Mouse (Mus musculus): ENCODE measurements around the gene Col4a4. TPM values are rescaled to one million over a fixed set of nuclear protein-coding genes. Genes with fewer than 3 reads are reported as not detected.

Gene Col4a4
- polyA plus RNA-seq, 1 experiment, result not detected

- Histone ChIP-seq H3K27ac (ENCODE audit: insufficient read depth, low read depth, low read length) (no peak overlapping the region), H3K4me1 (ENCODE audit: control insufficient read depth, insufficient read depth, low read length) (no peaks in the 10 kb centered on the region), H3K4me3 (ENCODE audit: insufficient read depth, low read length) (no peak overlapping the region)
- TF ChIP-seq CTCF (IDR thresholded peaks at IDR 0.05; ENCODE audit: low read depth, low read length), result no peak
- no peak for TF ChIP-seq POLR2A (IDR thresholded peaks at IDR 0.05; ENCODE audit: borderline replicate concordance, low read depth, low read length)
These were observed 149.4 kb downstream of the Col4a4 start for GRCm38 (mm10) chr1:82437273-82437672.

- TF ChIP-seq POLR2A (IDR thresholded peaks at IDR 0.05; ENCODE audit: borderline replicate concordance, low read depth, low read length) (no peak), CTCF (IDR thresholded peaks at IDR 0.05; ENCODE audit: low read depth, low read length) (no peak)
These were observed 153.0 kb downstream of the Col4a4 start for GRCm38 (mm10) chr1:82433649-82434005.

GRCm38 (mm10) chr1:82432919-82433648 is 153.6 kb downstream of the Col4a4 start:
- no peaks in the 10 kb centered on the region for H3K4me1 ChIP-seq (ENCODE audit: control insufficient read depth, insufficient read depth, low read length)
- H3K4me3 ChIP-seq (ENCODE audit: insufficient read depth, low read length), result no peak overlapping the region
- no peak for TF ChIP-seq POLR2A (IDR thresholded peaks at IDR 0.05; ENCODE audit: borderline replicate concordance, low read depth, low read length)
- no peak for TF ChIP-seq CTCF (IDR thresholded peaks at IDR 0.05; ENCODE audit: low read depth, low read length)

More at GRCm38 (mm10) chr1:82433649-82434005, 153.0 kb downstream of the Col4a4 start:
- H3K4me1 ChIP-seq (ENCODE audit: control insufficient read depth, insufficient read depth, low read length), result no peaks in the 10 kb centered on the region
- no peak overlapping the region for H3K27ac ChIP-seq (ENCODE audit: insufficient read depth, low read depth, low read length)
- H3K4me3 ChIP-seq (ENCODE audit: insufficient read depth, low read length), result no peak overlapping the region

DNA sequence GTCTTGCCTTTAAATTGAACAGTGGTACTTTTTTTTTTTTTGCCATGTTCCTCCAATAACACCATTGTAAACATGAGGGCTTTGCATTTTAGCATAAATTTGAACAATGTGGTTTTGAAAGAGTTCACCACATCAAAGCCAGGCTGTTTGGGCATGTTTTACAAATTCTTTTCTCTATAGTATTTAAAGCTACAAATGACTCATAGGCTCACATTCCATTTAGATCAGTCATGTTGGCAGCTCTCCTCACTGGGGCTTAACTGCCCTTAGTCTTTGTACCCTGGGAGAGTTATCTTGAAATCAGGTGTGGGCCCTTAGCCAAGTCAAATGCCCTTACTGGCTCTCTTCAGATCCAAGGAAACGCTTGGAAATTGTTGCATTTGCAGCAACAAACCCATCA is 157.6 kb downstream of the Col4a4 start:
- H3K27ac ChIP-seq (ENCODE audit: insufficient read depth, low read depth, low read length), result no peak overlapping the region
- TF ChIP-seq CTCF (IDR thresholded peaks at IDR 0.05; ENCODE audit: low read depth, low read length), result no peak
- TF ChIP-seq POLR2A (IDR thresholded peaks at IDR 0.05; ENCODE audit: borderline replicate concordance, low read depth, low read length), result no peak

More at GRCm38 (mm10) chr1:82432919-82433648, 153.6 kb downstream of the Col4a4 start:
- H3K27ac ChIP-seq (ENCODE audit: insufficient read depth, low read depth, low read length), result no peak overlapping the region

GRCm38 (mm10) chr1:82427729-82428128 is 158.9 kb downstream of the Col4a4 start:
- TF ChIP-seq CTCF (IDR thresholded peaks at IDR 0.05; ENCODE audit: low read depth, low read length), result no peak
- TF ChIP-seq POLR2A (IDR thresholded peaks at IDR 0.05; ENCODE audit: borderline replicate concordance, low read depth, low read length), result no peak

More for the DNA sequence above, 157.6 kb downstream of the Col4a4 start:
- Histone ChIP-seq H3K4me1 (ENCODE audit: control insufficient read depth, insufficient read depth, low read length) (no peaks in the 10 kb centered on the region), H3K4me3 (ENCODE audit: insufficient read depth, low read length) (no peak overlapping the region)

DNA sequence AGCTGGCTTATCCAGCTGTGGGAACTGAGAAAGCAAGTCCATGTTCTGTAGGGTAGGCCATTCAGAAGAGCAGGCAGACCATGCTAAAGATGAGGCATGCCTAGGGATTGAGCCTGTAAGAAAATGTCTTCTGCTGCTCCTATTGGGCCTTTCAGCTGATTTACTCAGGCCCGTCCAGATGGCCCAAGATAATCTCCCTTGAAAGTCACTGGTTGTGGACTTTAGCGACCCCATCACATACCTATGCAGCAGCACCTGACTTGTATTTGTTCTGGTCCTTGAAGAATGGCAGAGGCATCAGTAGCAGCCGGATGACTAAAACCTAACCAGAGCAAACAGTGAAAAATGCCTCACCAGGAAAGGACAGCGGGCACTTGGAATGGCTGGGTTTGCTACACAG is 171.0 kb downstream of the Col4a4 start:
- Histone ChIP-seq H3K27ac (ENCODE audit: insufficient read depth, low read depth, low read length) (no peak overlapping the region), H3K4me1 (ENCODE audit: control insufficient read depth, insufficient read depth, low read length) (no peaks in the 10 kb centered on the region), H3K4me3 (ENCODE audit: insufficient read depth, low read length) (no peak overlapping the region)
- TF ChIP-seq POLR2A (IDR thresholded peaks at IDR 0.05; ENCODE audit: borderline replicate concordance, low read depth, low read length) (no peak), CTCF (IDR thresholded peaks at IDR 0.05; ENCODE audit: low read depth, low read length) (no peak)

More at GRCm38 (mm10) chr1:82427729-82428128, 158.9 kb downstream of the Col4a4 start:
- H3K4me1 ChIP-seq (ENCODE audit: control insufficient read depth, insufficient read depth, low read length), result no peaks in the 10 kb centered on the region
- no peak overlapping the region for H3K27ac ChIP-seq (ENCODE audit: insufficient read depth, low read depth, low read length)
- H3K4me3 ChIP-seq (ENCODE audit: insufficient read depth, low read length), result no peak overlapping the region

DNA sequence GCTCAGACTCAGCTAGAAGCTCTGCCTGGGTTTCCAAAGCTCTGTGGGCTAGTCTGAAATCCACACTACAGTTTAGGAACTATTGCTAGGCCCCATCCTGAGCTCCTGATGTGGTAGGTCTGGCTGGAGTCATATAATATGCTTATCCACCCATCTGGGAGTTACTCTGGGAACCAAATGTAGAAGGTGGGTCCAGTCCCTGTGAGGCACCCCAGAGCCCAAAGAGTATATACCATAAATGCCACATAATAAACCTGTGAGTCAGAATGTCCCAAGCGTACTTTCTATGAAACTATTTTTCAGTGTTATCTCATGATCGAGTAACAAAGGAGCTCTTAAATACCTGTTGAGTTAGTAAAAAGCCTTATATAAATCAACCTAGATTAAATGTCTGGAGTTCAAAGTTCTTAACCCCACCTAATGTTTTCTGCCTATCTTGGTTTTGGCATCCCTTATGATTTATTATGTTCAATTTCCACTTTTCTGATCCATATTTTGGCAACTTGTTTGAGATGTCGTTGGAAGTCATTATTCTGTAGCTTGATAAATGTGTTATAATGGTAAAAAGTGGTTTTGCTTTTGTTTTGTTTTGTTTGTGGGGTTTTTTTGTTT is 172.1 kb downstream of the Col4a4 start:
- TF ChIP-seq POLR2A (IDR thresholded peaks at IDR 0.05; ENCODE audit: borderline replicate concordance, low read depth, low read length) (no peak), CTCF (IDR thresholded peaks at IDR 0.05; ENCODE audit: low read depth, low read length) (no peak)
- Histone ChIP-seq H3K27ac (ENCODE audit: insufficient read depth, low read depth, low read length) (no peak overlapping the region), H3K4me3 (ENCODE audit: insufficient read depth, low read length) (no peak overlapping the region), H3K4me1 (ENCODE audit: control insufficient read depth, insufficient read depth, low read length) (no peaks in the 10 kb centered on the region)

DNA sequence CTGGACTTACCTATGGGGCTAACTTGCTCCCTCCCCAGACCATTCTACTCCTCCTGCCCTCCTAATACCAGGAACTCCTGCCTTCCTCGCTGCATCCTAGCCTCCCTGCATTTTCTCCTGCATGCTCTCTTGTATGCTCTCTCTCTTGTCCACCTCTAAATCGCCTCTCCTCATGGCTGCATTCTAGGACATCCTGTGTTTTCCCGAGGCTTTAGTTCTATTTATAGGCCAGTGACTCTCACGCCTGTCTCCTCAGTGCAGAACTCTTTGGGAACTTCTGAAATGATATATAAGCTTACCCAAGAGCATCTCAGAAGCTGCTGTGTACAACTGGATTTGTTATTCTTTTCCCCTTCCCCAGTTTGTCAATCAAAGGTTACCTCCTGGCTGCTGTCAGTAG is 174.6 kb downstream of the Col4a4 start:
- no peaks in the 10 kb centered on the region for H3K4me1 ChIP-seq (ENCODE audit: control insufficient read depth, insufficient read depth, low read length)
- H3K27ac ChIP-seq (ENCODE audit: insufficient read depth, low read depth, low read length), result no peak overlapping the region
- no peak for TF ChIP-seq POLR2A (IDR thresholded peaks at IDR 0.05; ENCODE audit: borderline replicate concordance, low read depth, low read length)
- no peak for TF ChIP-seq CTCF (IDR thresholded peaks at IDR 0.05; ENCODE audit: low read depth, low read length)
- H3K4me3 ChIP-seq (ENCODE audit: insufficient read depth, low read length), result no peak overlapping the region

- Histone ChIP-seq H3K4me1 (ENCODE audit: control insufficient read depth, insufficient read depth, low read length) (no peaks in the 10 kb centered on the region), H3K4me3 (ENCODE audit: insufficient read depth, low read length) (no peak overlapping the region), H3K27ac (ENCODE audit: insufficient read depth, low read depth, low read length) (no peak overlapping the region)
- TF ChIP-seq POLR2A (IDR thresholded peaks at IDR 0.05; ENCODE audit: borderline replicate concordance, low read depth, low read length) (no peak), CTCF (IDR thresholded peaks at IDR 0.05; ENCODE audit: low read depth, low read length) (no peak)
These were observed 175.1 kb downstream of the Col4a4 start for GRCm38 (mm10) chr1:82411521-82411920.

DNA sequence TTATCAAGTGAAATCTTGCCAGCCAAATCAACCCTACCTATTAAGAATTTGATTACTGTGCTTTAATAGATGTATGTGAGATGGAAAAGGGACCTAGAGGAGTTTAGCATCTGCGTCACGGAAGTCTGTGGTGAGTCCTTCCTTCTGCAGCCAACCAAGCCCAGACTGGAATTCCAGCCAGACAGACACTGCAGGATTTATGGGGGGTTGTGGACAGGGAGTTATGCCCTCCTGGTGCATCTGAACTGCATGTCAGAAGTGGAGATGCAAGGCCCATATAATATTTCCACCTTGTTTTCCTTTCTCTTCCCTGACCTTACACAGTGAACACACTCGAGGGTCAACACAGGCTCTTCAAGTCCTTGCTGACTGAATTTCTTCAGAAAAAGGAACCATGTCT is 176.1 kb downstream of the Col4a4 start:
- no peak overlapping the region for H3K27ac ChIP-seq (ENCODE audit: insufficient read depth, low read depth, low read length)

More for the DNA sequence above, 176.1 kb downstream of the Col4a4 start:
- Histone ChIP-seq H3K4me3 (ENCODE audit: insufficient read depth, low read length) (no peak overlapping the region), H3K4me1 (ENCODE audit: control insufficient read depth, insufficient read depth, low read length) (no peaks in the 10 kb centered on the region)
- TF ChIP-seq CTCF (IDR thresholded peaks at IDR 0.05; ENCODE audit: low read depth, low read length), result no peak

Measured in bone marrow macrophage, adult 2 months (primary cell).